Mouse (Mus musculus) hindbrain, embryonic 11.5 days (tissue): ENCODE results near the gene E030018B13Rik. TPM values are rescaled to one million over a fixed set of nuclear protein-coding genes. Genes with fewer than 3 reads are reported as not detected.

Experiments
- ATAC-seq: fragments of 200-750 bp; cut with Nextera tagmentation; 2 replicates; pipeline ENCODE4 v1.8.0; 2017; ENCODE audit warnings: mild to moderate bottlenecking, moderate TSS enrichment, moderate library complexity; ENCODE audit not compliant: low FRiP score
- DNase-seq: peaks from one replicate; pipeline ENCODE4 v3.0.0-alpha.2; 2015; ENCODE audit warnings: low spot score
- H3K27ac ChIP-seq: fragments of 300-500 bp; sonication (generic); 2 replicates; pipeline ENCODE4 v1.5.1; 2014; ENCODE audit warnings: mild to moderate bottlenecking, low read depth, low read length
- H3K27me3 ChIP-seq: fragments of 300-500 bp; sonication (generic); 2 replicates; pipeline ENCODE4 v1.6.1; 2014; ENCODE audit warnings: mild to moderate bottlenecking, low read length, moderate library complexity, mixed read lengths; ENCODE audit not compliant: control insufficient read depth, insufficient read depth
- H3K36me3 ChIP-seq: fragments of 300-500 bp; sonication (generic); 2 replicates; pipeline ENCODE4 v1.6.1; 2014; ENCODE audit warnings: mild to moderate bottlenecking, low read length, moderate library complexity, mixed read lengths; ENCODE audit not compliant: control insufficient read depth, insufficient read depth
- H3K4me1 ChIP-seq: fragments of 300-500 bp; sonication (generic); replicated peaks from 2 replicates; pipeline ENCODE4 v1.6.1; 2014; ENCODE audit warnings: low read length, mixed read lengths; ENCODE audit not compliant: control insufficient read depth, insufficient read depth
- H3K4me2 ChIP-seq: fragments of 300-500 bp; sonication (generic); replicated peaks from 2 replicates; pipeline ENCODE4 v1.6.1; 2014; ENCODE audit warnings: mild to moderate bottlenecking, low read depth, low read length
- H3K4me3 ChIP-seq: fragments of 300-500 bp; sonication (generic); 2 replicates; pipeline ENCODE4 v1.5.1; 2014; ENCODE audit warnings: low read depth, low read length
- H3K9ac ChIP-seq: fragments of 300-500 bp; sonication (generic); 2 replicates; pipeline ENCODE4 v1.6.1; 2014; ENCODE audit warnings: low read depth, low read length
- H3K9me3 ChIP-seq: fragments of 300-500 bp; sonication (generic); 2 replicates; pipeline ENCODE4 v1.6.1; 2016; ENCODE audit warnings: low read length; ENCODE audit not compliant: control insufficient read depth
- WGBS: fragments of 180-500 bp; shearing (Covaris S2); extraction: QIAGEN DNeasy Blood & Tissue Kit; methylation state at CpG from one replicate; pipeline ENCODE4 v1.1.7; 2014; 5-methylcytosine and 5-hydroxymethylcytosine counted together
- polyA plus RNA-seq: library from polyadenylated mRNA; unstranded; fragments of >200 nt; fragmentation: Nextera tagmentation; extraction: Ambion mirVana; gene quantifications from 2 replicates; pipeline ENCODE4 v1.2.1, GENCODE M21; 2014

E030018B13Rik gene
- polyA plus RNA-seq, 1 experiment from 2014 or later: 0.28 TPM

GRCm38 (mm10) chr7:63885025-63885424 is 31.6 kb upstream of the E030018B13Rik start:
- Histone ChIP-seq H3K4me2 (no peak overlapping the region), H3K9me3 (no peaks in the 10 kb centered on the region), H3K4me3 (no peak overlapping the region), H3K27me3 (no peaks in the 10 kb centered on the region), H3K4me1 (no peaks in the 10 kb centered on the region), H3K27ac (no peak overlapping the region), H3K9ac (no peak overlapping the region), H3K36me3 (peaks cover 3% of the 10 kb centered on the region; the same call in 1 of the 2 replicates)
- DNase-seq: no peak
- ATAC-seq: no peak
- WGBS: 88% methylated on average over 7 of the region's 7 CpGs

- Histone ChIP-seq H3K9me3 (no peaks in the 10 kb centered on the region), H3K36me3 (peaks cover 11% of the 10 kb centered on the region; the same call in 1 of the 2 replicates), H3K4me1 (no peaks in the 10 kb centered on the region), H3K27ac (no peak overlapping the region), H3K27me3 (no peaks in the 10 kb centered on the region), H3K4me2 (no peak overlapping the region), H3K9ac (no peak overlapping the region), H3K4me3 (no peak overlapping the region)
- DNase-seq (no peak), ATAC-seq (no peak)
- 68% methylated on average over 8 of the region's 8 CpGs for WGBS
Observed at GRCm38 (mm10) chr7:63887034-63887551, 29.6 kb upstream of the E030018B13Rik start.

- Histone ChIP-seq H3K4me1 (no peaks in the 10 kb centered on the region), H3K27me3 (no peaks in the 10 kb centered on the region), H3K27ac (no peak overlapping the region), H3K36me3 (peaks cover 11% of the 10 kb centered on the region; the same call in 1 of the 2 replicates), H3K9ac (no peak overlapping the region), H3K9me3 (no peaks in the 10 kb centered on the region), H3K4me3 (no peak overlapping the region), H3K4me2 (no peak overlapping the region)
- DNase-seq (no peak), ATAC-seq (no peak)
- 89% methylated on average over 10 of the region's 10 CpGs for WGBS
Observed at GRCm38 (mm10) chr7:63887602-63888123, 29.0 kb upstream of the E030018B13Rik start.

DNA sequence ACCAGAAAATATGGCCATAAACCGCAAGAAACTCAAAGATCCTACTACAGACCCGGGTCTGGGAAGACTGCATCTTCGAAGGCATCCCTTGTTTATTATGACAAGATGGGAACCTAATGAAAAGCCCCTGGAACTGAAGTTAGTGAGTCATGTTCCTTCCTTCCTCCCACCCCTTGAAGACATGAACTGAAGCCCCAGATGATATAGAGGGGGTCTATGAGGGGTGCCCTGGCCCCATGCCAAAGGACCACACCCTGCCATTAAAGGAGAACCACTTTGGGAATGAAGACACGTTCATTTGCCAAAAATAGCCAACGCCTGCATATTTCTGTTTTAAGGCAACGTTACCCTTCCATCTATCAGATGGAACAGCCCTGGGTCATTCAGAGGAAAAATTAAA is 28.0 kb upstream of the E030018B13Rik start:
- Histone ChIP-seq H3K4me1 (no peaks in the 10 kb centered on the region), H3K4me3 (no peak overlapping the region), H3K4me2 (no peak overlapping the region), H3K36me3 (peaks cover 11% of the 10 kb centered on the region; the same call in 1 of the 2 replicates), H3K27me3 (no peaks in the 10 kb centered on the region), H3K9ac (no peak overlapping the region), H3K9me3 (no peaks in the 10 kb centered on the region), H3K27ac (no peak overlapping the region)
- DNase-seq: no peak
- no peak for ATAC-seq
- WGBS: 80% methylated on average over 6 of the region's 6 CpGs

GRCm38 (mm10) chr7:63889116-63889975 is 27.3 kb upstream of the E030018B13Rik start:
- no peaks in the 10 kb centered on the region for H3K4me1 ChIP-seq
- H3K36me3 ChIP-seq: peaks cover 11% of the 10 kb centered on the region; the same call in 1 of the 2 replicates
- no peak overlapping the region for H3K4me3 ChIP-seq
- H3K9me3 ChIP-seq: no peaks in the 10 kb centered on the region
- DNase-seq (no peak), ATAC-seq (no peak)
- H3K4me2 ChIP-seq: no peak overlapping the region
- WGBS: 77% methylated on average over 9 of the region's 9 CpGs
- no peak overlapping the region for H3K9ac ChIP-seq
- H3K27me3 ChIP-seq: no peaks in the 10 kb centered on the region
- no peak overlapping the region for H3K27ac ChIP-seq

GRCm38 (mm10) chr7:63891488-63892075 is 25.1 kb upstream of the E030018B13Rik start:
- no peaks in the 10 kb centered on the region for H3K9me3 ChIP-seq
- WGBS: 78% methylated on average over 36 of the region's 43 CpGs

DNA sequence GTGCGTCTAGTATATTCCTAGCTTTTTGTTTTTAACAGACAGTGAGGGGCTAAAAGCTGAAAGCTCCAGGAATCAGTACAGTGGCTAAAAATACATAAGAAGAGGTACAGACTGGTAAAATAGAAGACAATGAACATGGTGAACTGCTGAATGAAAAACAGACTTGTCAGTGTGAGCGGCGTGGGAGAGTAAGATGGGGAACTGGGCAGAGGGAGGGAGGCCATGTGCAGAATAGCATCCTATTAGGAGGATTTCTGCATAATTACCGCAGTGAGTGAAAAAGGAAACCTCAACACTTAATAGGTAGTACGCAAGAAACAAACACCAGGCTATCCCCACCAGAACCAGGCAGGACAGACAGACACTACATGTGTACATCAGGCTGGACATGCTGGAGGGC is 23.5 kb upstream of the E030018B13Rik start:
- Histone ChIP-seq H3K4me2 (no peak overlapping the region), H3K4me3 (no peak overlapping the region), H3K27me3 (no peaks in the 10 kb centered on the region), H3K27ac (no peak overlapping the region), H3K9ac (no peak overlapping the region), H3K36me3 (peaks cover 9% of the 10 kb centered on the region; the same call in 1 of the 2 replicates), H3K9me3 (no peaks in the 10 kb centered on the region), H3K4me1 (peaks cover 5% of the 10 kb centered on the region; the same call in 1 of the 2 replicates)
- no peak for ATAC-seq
- no peak for DNase-seq
- 96% methylated on average over 5 of the region's 5 CpGs for WGBS

More at GRCm38 (mm10) chr7:63891488-63892075, 25.1 kb upstream of the E030018B13Rik start:
- Histone ChIP-seq H3K36me3 (peaks cover 11% of the 10 kb centered on the region; the same call in 1 of the 2 replicates), H3K9ac (no peak overlapping the region), H3K4me3 (no peak overlapping the region), H3K4me1 (no peaks in the 10 kb centered on the region), H3K27me3 (no peaks in the 10 kb centered on the region), H3K27ac (no peak overlapping the region), H3K4me2 (no peak overlapping the region)
- ATAC-seq (no peak), DNase-seq (no peak)

GRCm38 (mm10) chr7:63893729-63894128 is 22.9 kb upstream of the E030018B13Rik start:
- H3K9me3 ChIP-seq: no peaks in the 10 kb centered on the region
- H3K27me3 ChIP-seq: no peaks in the 10 kb centered on the region
- ATAC-seq (no peak), DNase-seq (no peak)
- WGBS: 72% methylated on average over 4 of the region's 4 CpGs
- no peak overlapping the region for H3K9ac ChIP-seq
- peaks cover 9% of the 10 kb centered on the region; the same call in 1 of the 2 replicates for H3K36me3 ChIP-seq
- no peak overlapping the region for H3K4me3 ChIP-seq
- no peak overlapping the region for H3K4me2 ChIP-seq
- H3K27ac ChIP-seq: no peak overlapping the region
- H3K4me1 ChIP-seq: peaks cover 5% of the 10 kb centered on the region; the same call in 1 of the 2 replicates
